Mouse (Mus musculus) heart, embryonic 15.5 days (tissue): ENCODE measurements at regions not wholly inside any gene's neighbourhood (a gene's known extent, or its start where the extent isn't known, plus 50 kb on each side); places are given as distances from the start of the nearest gene placed in this dataset.

Experiments
- ATAC-seq: fragments of 200-750 bp; cut with Nextera tagmentation; replicated peaks from 2 replicates; pipeline ENCODE4 v1.8.0; 2017; ENCODE audit warnings: low read depth, moderate TSS enrichment; ENCODE audit not compliant: insufficient number of reproducible peaks, insufficient read depth, low FRiP score
- H3K27ac ChIP-seq: fragments of 300-500 bp; sonication (generic); 2 replicates; pipeline ENCODE4 v1.5.1; 2015; ENCODE audit warnings: mild to moderate bottlenecking, inconsistent platforms
- H3K27me3 ChIP-seq: fragments of 300-500 bp; sonication (generic); 2 replicates; pipeline ENCODE4 v1.6.1; 2015; ENCODE audit warnings: inconsistent platforms
- H3K36me3 ChIP-seq: fragments of 300-500 bp; sonication (generic); 2 replicates; pipeline ENCODE4 v1.6.1; 2015; ENCODE audit warnings: mild to moderate bottlenecking, inconsistent platforms
- H3K4me1 ChIP-seq: fragments of 300-500 bp; sonication (generic); replicated peaks from 2 replicates; pipeline ENCODE4 v1.6.1; 2015; ENCODE audit warnings: inconsistent platforms
- H3K4me2 ChIP-seq: fragments of 300-500 bp; sonication (generic); 2 replicates; pipeline ENCODE4 v1.6.1; 2015; ENCODE audit warnings: inconsistent platforms, mild to moderate bottlenecking, moderate library complexity
- H3K4me3 ChIP-seq: fragments of 300-500 bp; sonication (generic); 2 replicates; pipeline ENCODE4 v1.5.1; 2015; ENCODE audit warnings: mild to moderate bottlenecking, inconsistent platforms
- H3K9ac ChIP-seq: fragments of 300-500 bp; sonication (generic); 2 replicates; pipeline ENCODE4 v1.6.1; 2015; ENCODE audit warnings: mild to moderate bottlenecking, inconsistent platforms
- H3K9me3 ChIP-seq: fragments of 300-500 bp; sonication (generic); replicated peaks from 2 replicates; pipeline ENCODE4 v1.6.1; 2016; ENCODE audit warnings: inconsistent platforms
- WGBS: fragments of 180-500 bp; shearing (Covaris S2); methylation state at CpG from one replicate; pipeline ENCODE4 v1.1.7; 2015; ENCODE audit warnings: mixed read lengths; 5-methylcytosine and 5-hydroxymethylcytosine counted together

DNA sequence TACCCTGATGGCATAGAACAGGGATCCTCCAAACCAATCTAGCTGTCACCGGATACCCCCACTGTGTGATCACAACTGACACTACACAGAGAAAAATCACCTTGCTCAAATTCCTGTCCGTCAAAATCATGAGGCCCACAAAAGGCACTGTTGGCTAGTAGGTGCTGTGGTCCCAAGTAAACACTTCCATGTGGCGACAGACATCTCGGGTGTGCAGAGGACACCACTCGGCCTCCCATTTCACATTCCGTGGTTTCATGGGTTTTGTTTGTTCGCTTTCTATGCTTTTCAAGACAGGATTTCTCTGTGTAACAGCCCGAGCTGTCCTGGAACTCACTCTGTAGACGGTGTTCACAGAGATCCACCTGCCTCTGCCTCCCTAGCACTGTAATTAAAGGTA, 162.2 kb downstream of the Tmx1 start:
- no peak overlapping the region for H3K27ac ChIP-seq
- H3K4me1 ChIP-seq = peaks cover 8% of the 10 kb centered on the region; the same call in 1 of the 2 replicates
- no peak overlapping the region for H3K4me3 ChIP-seq
- H3K4me2 ChIP-seq = no peak overlapping the region
- 91% methylated on average over 9 of the region's 9 CpGs for WGBS
- H3K9ac ChIP-seq = no peak overlapping the region
- H3K27me3 ChIP-seq = no peaks in the 10 kb centered on the region
- ATAC-seq = no peak
- H3K36me3 ChIP-seq = no peaks in the 10 kb centered on the region
- H3K9me3 ChIP-seq = no peaks in the 10 kb centered on the region

- H3K36me3 ChIP-seq = no peaks in the 10 kb centered on the region
- peaks cover 8% of the 10 kb centered on the region; the same call in 1 of the 2 replicates for H3K4me1 ChIP-seq
- no peaks in the 10 kb centered on the region for H3K9me3 ChIP-seq
- no peak overlapping the region for H3K4me3 ChIP-seq
- H3K27me3 ChIP-seq = no peaks in the 10 kb centered on the region
- WGBS = 57% methylated on average over 4 of the region's 4 CpGs
- H3K27ac ChIP-seq = peak overlapping the region; percentile 21; the same call in 1 of the 2 replicates
- no peak for ATAC-seq
- H3K4me2 ChIP-seq = no peak overlapping the region
- no peak overlapping the region for H3K9ac ChIP-seq
Measured at GRCm38 (mm10) chr12:70616049-70616448, 163.2 kb downstream of the Tmx1 start.

DNA sequence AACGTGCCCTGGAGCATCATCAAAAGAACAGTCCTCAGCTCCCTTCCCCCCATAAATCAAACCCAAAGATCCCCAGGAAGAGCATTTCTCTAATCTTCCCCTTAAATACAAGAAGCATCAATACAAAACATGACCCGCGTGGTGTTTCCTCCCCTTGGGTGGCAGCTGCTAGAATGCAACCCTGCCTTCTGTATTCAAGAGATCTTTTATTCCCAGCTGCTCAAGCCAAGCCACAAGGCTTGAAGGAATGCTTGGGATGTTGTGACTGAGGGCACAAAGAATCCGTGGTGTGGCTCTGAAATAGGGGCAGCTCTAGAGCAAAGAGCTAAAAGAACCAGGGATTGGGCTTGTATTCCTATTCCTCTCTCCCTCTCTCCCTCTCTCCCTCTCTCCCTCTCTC, 163.6 kb downstream of the Tmx1 start:
- ATAC-seq = no peak
- Histone ChIP-seq H3K27ac (no peak overlapping the region), H3K9me3 (no peaks in the 10 kb centered on the region), H3K9ac (no peak overlapping the region), H3K4me2 (no peak overlapping the region), H3K4me3 (no peak overlapping the region), H3K4me1 (peaks cover 8% of the 10 kb centered on the region; the same call in 1 of the 2 replicates), H3K27me3 (no peaks in the 10 kb centered on the region), H3K36me3 (no peaks in the 10 kb centered on the region)
- WGBS = 48% methylated on average over 4 of the region's 4 CpGs

- no peak overlapping the region for H3K4me2 ChIP-seq
- ATAC-seq = no peak
- H3K36me3 ChIP-seq = no peaks in the 10 kb centered on the region
- H3K9me3 ChIP-seq = no peaks in the 10 kb centered on the region
- WGBS = 65% methylated on average over 1 of the region's 1 CpGs
- no peaks in the 10 kb centered on the region for H3K27me3 ChIP-seq
- peaks cover 12% of the 10 kb centered on the region for H3K4me1 ChIP-seq
- no peak overlapping the region for H3K4me3 ChIP-seq
- H3K9ac ChIP-seq = no peak overlapping the region
- H3K27ac ChIP-seq = no peak overlapping the region
Measured at GRCm38 (mm10) chr12:70617024-70617423, 164.1 kb downstream of the Tmx1 start.

DNA sequence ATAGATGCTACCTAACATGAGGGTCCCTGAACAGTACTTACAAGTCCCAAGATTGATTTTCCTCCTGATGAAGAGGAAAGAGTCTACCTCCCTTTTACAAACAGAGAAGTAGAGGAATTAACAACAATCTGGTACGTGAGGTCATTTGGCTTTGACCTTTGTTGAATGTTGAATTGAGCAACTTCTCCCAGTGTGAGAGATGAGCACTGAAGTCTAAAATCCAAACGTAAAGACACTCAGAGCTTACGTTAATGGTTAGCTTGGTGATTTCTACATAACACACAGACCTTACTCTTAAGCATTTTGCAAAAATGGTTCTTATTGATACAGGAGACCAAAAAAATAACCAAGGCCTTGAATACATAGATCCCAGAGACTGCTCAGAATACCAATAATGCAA, 165.1 kb downstream of the Tmx1 start:
- Histone ChIP-seq H3K27ac (no peak overlapping the region), H3K9me3 (no peaks in the 10 kb centered on the region), H3K27me3 (no peaks in the 10 kb centered on the region), H3K36me3 (no peaks in the 10 kb centered on the region), H3K4me1 (peaks cover 16% of the 10 kb centered on the region), H3K4me2 (no peak overlapping the region), H3K4me3 (no peak overlapping the region), H3K9ac (no peak overlapping the region)
- 88% methylated on average over 3 of the region's 3 CpGs for WGBS
- ATAC-seq = no peak

DNA sequence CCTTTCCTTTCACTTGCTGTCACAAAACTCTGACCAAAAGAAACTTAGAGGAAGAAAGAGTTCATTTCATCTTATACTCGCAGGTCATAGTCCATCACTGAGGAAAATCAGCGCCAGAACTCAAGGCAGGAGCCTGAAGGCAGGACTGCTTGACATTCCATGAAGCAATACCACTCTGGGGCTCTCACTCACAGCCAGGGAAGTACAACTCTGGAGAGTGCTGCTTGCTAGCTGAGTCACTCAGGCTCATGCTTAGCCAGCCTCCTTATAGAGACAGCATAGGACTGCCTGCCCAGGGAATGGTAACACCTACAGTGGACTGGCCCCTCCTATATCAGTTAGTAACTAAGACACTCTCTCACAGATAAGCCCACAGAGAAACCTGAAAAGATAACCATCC, 166.5 kb downstream of the Tmx1 start:
- Histone ChIP-seq H3K27ac (no peak overlapping the region), H3K36me3 (no peaks in the 10 kb centered on the region), H3K4me1 (peaks cover 16% of the 10 kb centered on the region), H3K27me3 (no peaks in the 10 kb centered on the region), H3K4me3 (no peak overlapping the region), H3K4me2 (no peak overlapping the region), H3K9me3 (no peaks in the 10 kb centered on the region), H3K9ac (no peak overlapping the region)
- WGBS = 84% methylated on average over 2 of the region's 2 CpGs
- ATAC-seq = no peak

DNA sequence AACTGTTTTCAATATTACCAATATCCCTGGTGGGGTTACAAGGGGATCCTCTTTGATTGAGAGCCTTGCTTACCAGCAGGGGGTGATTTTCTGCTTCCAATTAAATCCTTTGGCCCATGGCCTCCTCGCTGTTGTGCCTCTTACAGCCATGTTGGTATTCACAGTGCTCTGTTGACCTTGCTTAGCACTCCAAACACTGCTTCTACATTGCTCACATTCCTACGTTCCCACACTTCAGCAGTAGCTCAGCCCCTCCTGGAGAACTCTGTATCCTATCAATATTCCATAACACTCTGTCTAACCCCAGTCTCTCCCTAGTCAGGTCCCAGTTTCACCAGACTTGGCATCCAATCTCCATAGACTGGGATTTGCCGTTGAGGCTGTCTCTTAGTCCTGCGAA, 169.1 kb downstream of the Tmx1 start:
- H3K4me3 ChIP-seq = no peak overlapping the region
- H3K4me2 ChIP-seq = no peak overlapping the region
- H3K27me3 ChIP-seq = no peaks in the 10 kb centered on the region
- no peaks in the 10 kb centered on the region for H3K9me3 ChIP-seq
- 49% methylated on average over 4 of the region's 4 CpGs for WGBS
- peaks cover 8% of the 10 kb centered on the region for H3K4me1 ChIP-seq
- no peaks in the 10 kb centered on the region for H3K36me3 ChIP-seq
- no peak overlapping the region for H3K27ac ChIP-seq
- no peak for ATAC-seq
- no peak overlapping the region for H3K9ac ChIP-seq

DNA sequence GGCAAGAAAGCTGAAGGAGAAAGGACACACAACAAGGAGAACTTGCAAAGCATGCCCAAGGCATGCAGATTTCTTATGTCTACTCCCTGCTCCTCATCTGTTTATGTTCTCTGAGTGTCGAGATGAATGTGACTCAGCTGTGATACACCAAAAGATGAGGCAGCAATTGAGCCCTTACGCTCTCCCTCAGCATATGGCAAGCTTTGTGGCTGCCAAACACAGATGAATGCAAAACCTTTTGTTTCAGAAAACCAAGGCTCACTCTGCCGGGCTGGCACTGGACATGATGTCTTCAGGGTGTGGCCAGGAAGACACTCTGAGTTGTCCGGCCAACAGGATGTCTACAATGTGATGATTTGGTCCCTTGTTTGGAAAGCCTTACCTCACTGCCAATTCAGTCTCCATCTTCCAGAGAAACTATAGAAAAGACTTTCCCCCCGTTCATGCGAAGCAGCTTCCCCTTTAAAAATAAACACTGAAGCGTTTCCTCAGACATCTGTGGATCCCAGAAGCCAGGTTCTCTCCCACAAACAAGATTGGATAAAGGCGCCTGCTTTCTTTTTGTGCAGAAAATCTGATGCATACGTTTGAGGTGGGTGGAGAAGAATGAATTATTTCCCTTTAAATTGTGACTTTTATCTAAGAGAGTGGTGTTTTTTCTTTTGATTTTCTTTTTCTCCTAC, 171.5 kb downstream of the Tmx1 start:
- H3K4me1 ChIP-seq = peaks cover 18% of the 10 kb centered on the region
- no peak overlapping the region for H3K27ac ChIP-seq

DNA sequence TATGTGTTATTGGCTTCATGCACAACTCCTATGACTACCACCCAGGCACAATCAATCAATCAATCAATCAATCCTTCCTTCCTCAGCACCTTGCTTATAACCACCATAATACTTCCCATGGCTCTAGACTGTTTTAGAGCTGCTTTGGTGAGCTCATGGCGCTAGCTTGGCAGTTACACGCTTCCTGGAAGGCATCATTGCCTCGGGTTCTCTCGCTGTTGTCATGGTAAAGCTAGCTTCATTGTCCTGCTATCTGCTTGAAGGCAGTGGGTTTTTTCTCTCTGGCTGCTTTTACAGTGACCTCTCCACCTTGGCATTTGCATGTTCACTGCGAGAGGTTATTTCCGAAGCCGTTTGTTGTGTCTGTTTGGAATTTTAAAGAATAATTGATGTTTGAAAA, 174.7 kb downstream of the Tmx1 start:
- Histone ChIP-seq H3K9ac (no peak overlapping the region), H3K27me3 (peaks cover 3% of the 10 kb centered on the region; the same call in 1 of the 2 replicates), H3K36me3 (no peaks in the 10 kb centered on the region), H3K27ac (no peak overlapping the region), H3K4me2 (no peak overlapping the region), H3K4me1 (peaks cover 11% of the 10 kb centered on the region), H3K9me3 (no peaks in the 10 kb centered on the region), H3K4me3 (no peak overlapping the region)
- ATAC-seq = no peak
- WGBS = 73% methylated on average over 7 of the region's 7 CpGs

More for the DNA sequence above, 171.5 kb downstream of the Tmx1 start:
- Histone ChIP-seq H3K4me3 (no peak overlapping the region), H3K36me3 (no peaks in the 10 kb centered on the region), H3K4me2 (no peak overlapping the region), H3K9me3 (no peaks in the 10 kb centered on the region), H3K27me3 (no peaks in the 10 kb centered on the region), H3K9ac (no peak overlapping the region)
- WGBS = 52% methylated on average over 9 of the region's 9 CpGs
- no peak for ATAC-seq

DNA sequence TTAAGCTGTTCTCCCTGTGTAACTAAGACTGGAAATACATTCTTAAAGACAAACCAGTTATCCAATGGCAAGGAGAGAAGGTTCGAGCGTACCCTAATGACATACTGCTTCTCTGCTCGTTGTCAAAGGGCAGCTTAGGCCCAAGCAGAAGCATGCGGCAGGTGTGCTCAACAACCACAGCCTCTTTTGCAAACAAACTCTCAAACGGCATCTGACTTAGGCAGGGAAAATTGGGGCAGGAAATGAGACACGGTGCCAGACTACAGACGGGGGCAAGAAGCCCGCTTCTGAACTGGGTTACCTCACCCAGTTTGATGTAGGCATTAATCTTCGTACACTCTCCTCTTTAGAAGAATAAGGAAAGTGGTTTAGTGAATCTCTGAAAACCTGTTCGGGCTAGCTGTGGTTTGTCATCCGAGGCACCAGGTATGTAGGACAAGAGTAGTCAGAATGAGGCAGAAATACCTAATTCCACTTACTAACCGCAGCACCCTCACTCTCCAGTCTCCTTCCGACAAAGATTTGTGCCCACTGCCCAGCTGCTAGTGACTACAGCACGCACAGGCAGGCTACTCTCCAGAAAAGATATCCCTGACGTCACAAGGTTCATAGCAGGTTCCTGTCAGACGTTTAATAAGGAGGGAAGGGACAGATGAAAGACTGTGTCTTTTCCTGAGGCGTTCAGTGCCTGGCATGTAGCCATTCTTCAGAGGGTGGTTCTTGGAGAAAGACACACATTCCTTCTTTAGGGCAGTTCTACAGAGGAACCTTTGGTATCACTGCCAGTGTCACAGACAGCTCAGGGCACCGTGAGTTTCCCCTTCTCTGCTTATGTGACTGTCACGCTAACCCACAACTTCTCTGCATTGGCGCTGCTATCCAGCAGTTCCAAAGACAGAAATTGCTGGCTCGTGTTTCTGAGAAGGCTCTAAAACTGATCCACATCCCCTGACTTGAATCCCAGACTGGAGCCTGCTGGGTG, 175.8 kb downstream of the Tmx1 start:
- Histone ChIP-seq H3K9me3 (no peaks in the 10 kb centered on the region), H3K4me3 (no peak overlapping the region), H3K27ac (no peak overlapping the region), H3K9ac (no peak overlapping the region), H3K36me3 (no peaks in the 10 kb centered on the region), H3K27me3 (peaks cover 3% of the 10 kb centered on the region; the same call in 1 of the 2 replicates), H3K4me1 (peaks cover 19% of the 10 kb centered on the region), H3K4me2 (no peak overlapping the region)
- ATAC-seq = no peak
- 54% methylated on average over 21 of the region's 21 CpGs for WGBS

DNA sequence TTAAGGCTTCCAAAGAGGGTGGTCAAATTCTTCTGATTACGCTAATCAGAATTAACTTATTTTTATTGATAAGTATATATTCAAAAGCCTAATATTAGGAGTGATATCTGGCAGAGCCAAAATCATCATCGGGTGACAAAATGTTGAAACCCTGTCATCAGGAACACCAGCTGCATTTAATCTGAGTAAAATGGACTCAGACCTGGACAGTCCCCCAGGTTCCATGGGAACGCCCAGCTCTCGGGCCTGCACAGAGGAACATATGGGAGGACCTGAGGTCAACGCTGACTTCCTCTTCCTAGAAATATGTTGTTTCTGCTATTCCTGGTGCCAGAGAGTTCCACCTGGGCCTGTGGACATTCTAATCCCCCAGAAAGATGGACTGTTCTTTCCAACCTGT, 176.5 kb downstream of the Tmx1 start:
- Histone ChIP-seq H3K4me2 (no peak overlapping the region), H3K36me3 (no peaks in the 10 kb centered on the region), H3K9me3 (no peaks in the 10 kb centered on the region), H3K27ac (no peak overlapping the region), H3K27me3 (peaks cover 3% of the 10 kb centered on the region; the same call in 1 of the 2 replicates), H3K4me1 (peaks cover 25% of the 10 kb centered on the region), H3K4me3 (no peak overlapping the region), H3K9ac (no peak overlapping the region)
- WGBS = 74% methylated on average over 5 of the region's 5 CpGs
- ATAC-seq = no peak
